Mouse (Mus musculus) small intestine, adult 2 months (tissue): ENCODE results near the gene Gm20662.

Source experiments
- CTCF ChIP-seq: fragments of 200-500 bp; IDR thresholded peaks from 2 replicates; pipeline ENCODE4 v1.5.1; 2012; ENCODE audit warnings: low read depth, mild to moderate bottlenecking, control low read depth, inconsistent platforms, low read length, moderate library complexity, mixed read lengths; ENCODE audit not compliant: insufficient replicate concordance, insufficient read length; ENCODE audit errors: extremely low read depth
- POLR2A ChIP-seq: fragments of 200-500 bp; IDR thresholded peaks from 2 replicates; pipeline ENCODE4 v1.6.1; 2012; ENCODE audit warnings: low read depth, mild to moderate bottlenecking, control low read depth, inconsistent platforms, low read length, moderate library complexity

DNA sequence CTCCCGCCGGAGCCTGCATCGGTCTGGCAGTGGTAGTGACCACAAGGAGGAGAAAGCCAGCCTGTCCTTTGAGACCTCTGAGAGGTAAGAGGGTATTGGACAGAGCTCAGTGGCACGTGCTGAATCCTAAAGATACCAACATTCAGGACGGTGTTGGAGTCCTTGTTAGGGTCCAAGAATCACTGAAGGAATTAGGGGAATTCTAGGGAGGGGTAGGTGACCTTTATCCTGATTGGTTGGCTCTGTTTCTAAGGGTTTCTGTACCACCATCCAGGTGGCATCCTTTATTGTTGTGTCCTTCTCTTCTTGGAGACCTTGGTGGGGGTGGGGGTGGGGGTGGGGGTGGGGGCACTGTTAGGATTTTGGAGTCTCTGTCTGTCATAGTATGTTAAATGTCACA lies 36.0 kb downstream of the Gm20662 start:
- TF ChIP-seq CTCF (no peak), POLR2A (no peak)
